Comparison of ENCODE assay signal across 8 mouse cellular contexts in genomic region chr6:129235855-129236461, GRCm38 (mm10). TPM values are rescaled to one million over a fixed set of nuclear protein-coding genes. Genes with fewer than 3 reads are reported as not detected.
DNase-seq lines count a peak whose midpoint lies in the region; ATAC-seq lines count a peak whose summit lies in the region.

No protein-coding gene starts in this region.

- H3K27me3 ChIP-seq in heart, embryonic 13.5 days (replicated peaks), result no peaks in the 10 kb centered on the region
- H3K27me3 ChIP-seq in heart, embryonic 12.5 days (replicated peaks), result no peaks in the 10 kb centered on the region
- H3K27me3 ChIP-seq in hindbrain, embryonic 10.5 days (ENCODE audit: insufficient read depth, poor library complexity, severe bottlenecking), result no peaks in the 10 kb centered on the region

- no peak overlapping the region for H3K4me3 ChIP-seq in heart, embryonic 13.5 days
- no peak overlapping the region for H3K4me3 ChIP-seq in heart, embryonic 12.5 days
- no peak overlapping the region for H3K4me3 ChIP-seq in hindbrain, embryonic 10.5 days

- DNase-seq in adipocyte (ENCODE audit: low spot score), result peak; percentile 74
- peak; percentile 71 for DNase-seq in kidney, adult 9 months
- no peak for DNase-seq in hindbrain, embryonic 10.5 days (ENCODE audit: low spot score)
- DNase-seq in left cerebral cortex, postnatal 36 days (ENCODE audit: low spot score in 2 of 2), result no peak
- no peak for DNase-seq in embryo, embryonic 11 days

- intact Hi-C loops in left cerebral cortex, postnatal 36 days (cut with DNase I), result loop anchor here (2.0 to 5.0 kb wide), 2 partner anchors 55 to 139 kb away; partner anchors contain the start of gene Clec2d

- no peak overlapping the region for H3K4me2 ChIP-seq in heart, embryonic 13.5 days
- H3K4me2 ChIP-seq in heart, embryonic 12.5 days, result no peak overlapping the region

- H3K36me3 ChIP-seq in heart, embryonic 13.5 days, result no peaks in the 10 kb centered on the region
- no peaks in the 10 kb centered on the region for H3K36me3 ChIP-seq in heart, embryonic 12.5 days
- H3K36me3 ChIP-seq in hindbrain, embryonic 10.5 days, result no peaks in the 10 kb centered on the region

- no peaks in the 10 kb centered on the region for H3K9me3 ChIP-seq in heart, embryonic 13.5 days
- no peaks in the 10 kb centered on the region for H3K9me3 ChIP-seq in heart, embryonic 12.5 days (replicated peaks)
- no peaks in the 10 kb centered on the region for H3K9me3 ChIP-seq in hindbrain, embryonic 10.5 days

- peak overlapping the region; percentile 22 for H3K27ac ChIP-seq in heart, embryonic 13.5 days (replicated peaks)
- no peak overlapping the region for H3K27ac ChIP-seq in heart, embryonic 12.5 days (ENCODE audit: poor library complexity, severe bottlenecking)
- H3K27ac ChIP-seq in hindbrain, embryonic 10.5 days, result no peak overlapping the region

- ATAC-seq in heart, embryonic 13.5 days (ENCODE audit: extremely low read depth, insufficient number of reproducible peaks, low FRiP score, low TSS enrichment), result no peak
- ATAC-seq in heart, embryonic 12.5 days (ENCODE audit: insufficient number of reproducible peaks, low FRiP score), result no peak
- peak; percentile 37 for ATAC-seq in megakaryocyte, adult 5-6 weeks (ENCODE audit: poor library complexity, severe bottlenecking)

- WGBS in heart, embryonic 13.5 days, result 76% methylated on average over 5 of the region's 5 CpGs
- 74% methylated on average over 5 of the region's 5 CpGs for WGBS in heart, embryonic 12.5 days
- WGBS in hindbrain, embryonic 10.5 days, result 88% methylated on average over 5 of the region's 5 CpGs

- peaks cover 7% of the 10 kb centered on the region for H3K4me1 ChIP-seq in heart, embryonic 13.5 days
- peaks cover 3% of the 10 kb centered on the region; the same call in 1 of the 2 replicates for H3K4me1 ChIP-seq in heart, embryonic 12.5 days (replicated peaks)
- H3K4me1 ChIP-seq in hindbrain, embryonic 10.5 days (replicated peaks), result peaks cover 7% of the 10 kb centered on the region; the same call in 1 of the 2 replicates

- H3K9ac ChIP-seq in heart, embryonic 13.5 days, result no peak overlapping the region
- H3K9ac ChIP-seq in heart, embryonic 12.5 days, result no peak overlapping the region

RNA-seq across cellular contexts. Expression of gene Cd69, which starts 39.3 kb away (rescaled TPM):
- 0.14 TPM in 1 of 2 replicates, not detected in the other for polyA plus RNA-seq in heart, embryonic 13.5 days (2015; fragmentation: Nextera tagmentation; extraction: Ambion mirVana)
- not detected in 2 replicates for polyA plus RNA-seq in heart, embryonic 12.5 days (2016; fragmentation: Nextera tagmentation; extraction: Ambion mirVana)
- total RNA-seq in megakaryocyte, adult 5-6 weeks (2015), result 21.3 and 25.9 TPM in 2 replicates
- 20.6 and 22.7 TPM in 2 replicates for total RNA-seq in megakaryocyte, adult 5-6 weeks (2017)
- 0.19 TPM in 1 of 2 replicates, not detected in the other for polyA plus RNA-seq in hindbrain, embryonic 10.5 days (2016; fragmentation: Nextera tagmentation; extraction: Ambion mirVana)
- total RNA-seq in left cerebral cortex, postnatal 36 days (2021), result not detected

RNA-seq across cellular contexts. Expression of gene Clec2d, which starts 55.5 kb away (rescaled TPM):
- polyA plus RNA-seq in heart, embryonic 13.5 days (2015; fragmentation: Nextera tagmentation; extraction: Ambion mirVana), result 0.11 and 0.20 TPM in 2 replicates
- 0.14 and 0.21 TPM in 2 replicates for polyA plus RNA-seq in heart, embryonic 12.5 days (2016; fragmentation: Nextera tagmentation; extraction: Ambion mirVana)
- total RNA-seq in megakaryocyte, adult 5-6 weeks (2015), result 28.2 and 41.3 TPM in 2 replicates
- total RNA-seq in megakaryocyte, adult 5-6 weeks (2017), result 238 and 253 TPM in 2 replicates
- polyA plus RNA-seq in hindbrain, embryonic 10.5 days (2016; fragmentation: Nextera tagmentation; extraction: Ambion mirVana), result not detected in 2 replicates
- 1 to 10 TPM; 6.4 to 8.4 TPM for total RNA-seq in left cerebral cortex, postnatal 36 days (2021)

Comparison
In these comparisons a context has a peak if more than half of its experiments do, and no peak if none do; other contexts are left out.
1. DNase-seq: peak in adipocyte (single experiment) and kidney, adult 9 months (single experiment); none in hindbrain, embryonic 10.5 days (single experiment), left cerebral cortex, postnatal 36 days (0 of 2) and embryo, embryonic 11 days (single experiment).